In the genomic region with DNA sequence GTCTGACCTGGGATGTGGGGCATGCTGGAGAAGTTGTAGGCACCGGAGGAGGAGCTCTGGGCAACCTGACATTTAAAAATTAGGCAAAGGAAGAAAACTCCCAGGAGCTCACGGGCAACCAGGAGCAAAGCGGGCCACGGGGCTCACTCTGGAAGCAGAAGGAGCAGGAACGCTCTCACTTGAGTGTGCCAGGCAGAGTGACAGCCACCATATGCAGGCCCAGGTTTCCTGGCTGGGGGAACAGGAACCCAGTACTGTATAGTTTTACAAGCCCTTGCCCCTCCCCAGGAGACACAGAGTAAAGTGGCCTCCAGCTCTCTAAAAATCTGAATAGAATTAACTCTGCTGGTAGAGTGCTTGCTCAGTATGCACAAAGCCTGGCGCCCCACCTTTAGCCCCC, we compare ENCODE assay signal across 19 mouse cellular contexts. TPM values are rescaled to one million over a fixed set of nuclear protein-coding genes. Genes with fewer than 3 reads are reported as not detected.
DNase-seq lines count a peak whose midpoint lies in the region; ATAC-seq and TF ChIP-seq lines count a peak whose summit lies in the region.
"Had no signal": no experiment of that assay in that cellular context is flagged by ENCODE, and none has a peak within 500 bp of the region (broad histone marks: within the 10 kb centered on the region; RNA-seq: fewer than 3 reads in every experiment).

No protein-coding gene starts in this region.

- H3K27me3 ChIP-seq in hindbrain, embryonic 10.5 days (ENCODE audit: insufficient read depth, poor library complexity, severe bottlenecking), result peaks cover 66% of the 10 kb centered on the region
- peaks cover 34% of the 10 kb centered on the region for H3K27me3 ChIP-seq in hindbrain, embryonic 14.5 days (ENCODE audit: control insufficient read depth, insufficient read depth, low read length)
- H3K27me3 ChIP-seq in embryonic facial prominence, embryonic 12.5 days, result peaks cover 33% of the 10 kb centered on the region
- H3K27me3 ChIP-seq in forebrain, postnatal 0 days (ENCODE audit: insufficient read depth, low read length), result peaks cover 20% of the 10 kb centered on the region

- H3K9ac ChIP-seq in hindbrain, embryonic 14.5 days, result no peak overlapping the region
- no peak overlapping the region for H3K9ac ChIP-seq in ES-E14 (ENCODE audit: insufficient read depth, low read depth, low read length, poor library complexity, severe bottlenecking)
- H3K9ac ChIP-seq in embryonic facial prominence, embryonic 12.5 days, result no peak overlapping the region
- no peak overlapping the region for H3K9ac ChIP-seq in forebrain, postnatal 0 days
- H3K9ac ChIP-seq: heart, embryonic 15.5 days; kidney, embryonic 15.5 days; liver, embryonic 12.5 days; lung, embryonic 14.5 days had no signal

- no peak overlapping the region for H3K4me2 ChIP-seq in hindbrain, embryonic 14.5 days (replicated peaks)
- H3K4me2 ChIP-seq in embryonic facial prominence, embryonic 12.5 days (replicated peaks), result no peak overlapping the region
- H3K4me2 ChIP-seq in forebrain, postnatal 0 days (ENCODE audit: low read depth), result no peak overlapping the region
- H3K4me2 ChIP-seq: heart, embryonic 15.5 days; kidney, embryonic 15.5 days; liver, embryonic 12.5 days; lung, embryonic 14.5 days had no signal

- H3K4me3 ChIP-seq in hindbrain, embryonic 10.5 days, result peak overlapping the region; percentile 29
- no peak overlapping the region for H3K4me3 ChIP-seq in hindbrain, embryonic 14.5 days (replicated peaks; ENCODE audit: low read length)
- no peak overlapping the region for H3K4me3 ChIP-seq in ES-E14 (ENCODE audit: insufficient read depth in 1 of 2, low read depth in 1 of 2, low read length in 2 of 2, poor library complexity in 1 of 2, severe bottlenecking in 1 of 2)
- H3K4me3 ChIP-seq in embryonic facial prominence, embryonic 12.5 days, result no peak overlapping the region
- H3K4me3 ChIP-seq in forebrain, postnatal 0 days (ENCODE audit: low read depth, low read length), result no peak overlapping the region
- H3K4me3 ChIP-seq: erythroblast, embryonic 14.5 days; heart, embryonic 15.5 days; kidney, embryonic 15.5 days; liver, embryonic 12.5 days had no signal

- no peak for DNase-seq in hindbrain, embryonic 10.5 days (ENCODE audit: low spot score)
- no peak for DNase-seq in hindbrain, embryonic 14.5 days (ENCODE audit: low spot score)
- no peak for DNase-seq in ES-E14 (ENCODE audit: low read depth, low spot score)
- peak; percentile 59 for DNase-seq in forebrain, postnatal 0 days
- no peak for DNase-seq in layer of hippocampus, adult 11-12 months (ENCODE audit: low spot score)
- DNase-seq: adrenal gland, adult 8-10 months; gastrocnemius, postnatal 14 days; heart, adult 18-20 months; heart, postnatal 4 days; lung, embryonic 14.5 days; lung, postnatal 4 days; right cerebral cortex, postnatal 25 days; thymus, postnatal 36 days had no signal

- H3K9me3 ChIP-seq in hindbrain, embryonic 10.5 days, result no peaks in the 10 kb centered on the region
- no peaks in the 10 kb centered on the region for H3K9me3 ChIP-seq in hindbrain, embryonic 14.5 days (ENCODE audit: control insufficient read depth, low read length)
- H3K9me3 ChIP-seq in ES-E14 (ENCODE audit: control insufficient read depth, insufficient read depth, low read depth, low read length), result no peaks in the 10 kb centered on the region
- no peaks in the 10 kb centered on the region for H3K9me3 ChIP-seq in embryonic facial prominence, embryonic 12.5 days
- H3K9me3 ChIP-seq in forebrain, postnatal 0 days (ENCODE audit: low read length), result no peaks in the 10 kb centered on the region
- H3K9me3 ChIP-seq: heart, embryonic 15.5 days; kidney, embryonic 15.5 days; liver, embryonic 12.5 days had no signal

- peaks cover 83% of the 10 kb centered on the region for H3K4me1 ChIP-seq in hindbrain, embryonic 10.5 days (replicated peaks)
- H3K4me1 ChIP-seq in hindbrain, embryonic 14.5 days (replicated peaks; ENCODE audit: control insufficient read depth, insufficient read depth, low read length), result peaks cover 16% of the 10 kb centered on the region
- peaks cover 7 to 46% of the 10 kb centered on the region in 2 experiments for H3K4me1 ChIP-seq in ES-E14 (ENCODE audit: control insufficient read depth in 2 of 2, insufficient read depth in 2 of 2, low read length in 2 of 2, poor library complexity in 1 of 2)
- peaks cover 43% of the 10 kb centered on the region for H3K4me1 ChIP-seq in embryonic facial prominence, embryonic 12.5 days
- peaks cover 5% of the 10 kb centered on the region; the same call in 1 of the 2 replicates for H3K4me1 ChIP-seq in forebrain, postnatal 0 days (ENCODE audit: insufficient read depth)

- TF ChIP-seq CTCF in forebrain, postnatal 0 days (IDR thresholded peaks at IDR 0.05; ENCODE audit: low read depth), result no peak

- no peaks in the 10 kb centered on the region for H3K36me3 ChIP-seq in hindbrain, embryonic 10.5 days
- no peaks in the 10 kb centered on the region for H3K36me3 ChIP-seq in hindbrain, embryonic 14.5 days (replicated peaks; ENCODE audit: control insufficient read depth, insufficient read depth)
- H3K36me3 ChIP-seq in ES-E14 (ENCODE audit: control insufficient read depth, insufficient read depth, low read length, poor library complexity, severe bottlenecking), result no peaks in the 10 kb centered on the region
- no peaks in the 10 kb centered on the region for H3K36me3 ChIP-seq in embryonic facial prominence, embryonic 12.5 days
- no peaks in the 10 kb centered on the region for H3K36me3 ChIP-seq in forebrain, postnatal 0 days (ENCODE audit: insufficient read depth)
- H3K36me3 ChIP-seq: heart, embryonic 15.5 days; kidney, embryonic 15.5 days; liver, embryonic 12.5 days had no signal

- no peak for ATAC-seq in hindbrain, embryonic 14.5 days (ENCODE audit: low FRiP score)
- no peak for ATAC-seq in embryonic facial prominence, embryonic 12.5 days (ENCODE audit: insufficient number of reproducible peaks, insufficient read depth, low FRiP score, low TSS enrichment)
- no peak for ATAC-seq in forebrain, postnatal 0 days
- no peak for ATAC-seq in monocyte, adult 5-6 weeks (replicated peaks; ENCODE audit: insufficient number of reproducible peaks, low FRiP score, low TSS enrichment, poor library complexity, severe bottlenecking)
- ATAC-seq: liver, embryonic 12.5 days had no signal

- peak overlapping the region; percentile 73 for H3K27ac ChIP-seq in hindbrain, embryonic 10.5 days
- no peak overlapping the region for H3K27ac ChIP-seq in hindbrain, embryonic 14.5 days
- H3K27ac ChIP-seq in ES-E14 (ENCODE audit: insufficient read depth, low read depth, low read length, poor library complexity, severe bottlenecking), result peak overlapping the region; percentile 23; the same call in 1 of the 2 replicates
- peak overlapping the region; percentile 26; the same call in 1 of the 2 replicates for H3K27ac ChIP-seq in embryonic facial prominence, embryonic 12.5 days
- H3K27ac ChIP-seq in forebrain, postnatal 0 days (ENCODE audit: low read depth, low read length), result peak overlapping the region; percentile 54; the same call in 1 of the 2 replicates
- H3K27ac ChIP-seq: heart, embryonic 15.5 days; kidney, embryonic 15.5 days; liver, embryonic 12.5 days had no signal

- WGBS in hindbrain, embryonic 10.5 days, result 54% methylated on average over 6 of the region's 6 CpGs
- WGBS in hindbrain, embryonic 14.5 days, result 51% methylated on average over 6 of the region's 6 CpGs
- 36% methylated on average over 6 of the region's 6 CpGs for WGBS in embryonic facial prominence, embryonic 12.5 days
- WGBS in forebrain, postnatal 0 days, result 57% methylated on average over 6 of the region's 6 CpGs

- in situ Hi-C loops in ES-E14 (cut with MboI; ENCODE audit: low sequenced_read_pairs in 2 of 2, unreplicated experiment in 2 of 2), result loop anchor here in 1 of 2 experiments (25.0 kb wide), 1 partner anchor 405 kb away; a partner anchor contains a TSS

TF ChIP-seq in ES-E14, 5 proteins besides CTCF, POLR2A, EP300 and RAD21:
- TF ChIP-seq HCFC1 (IDR thresholded peaks at IDR 0.05; ENCODE audit: borderline replicate concordance, insufficient read depth, low read length) (no peak), MAFK (IDR thresholded peaks at IDR 0.05; ENCODE audit: insufficient read depth, low read depth, low read length) (no peak), ZNF384 (IDR thresholded peaks at IDR 0.05; ENCODE audit: low read depth, low read length) (no peak)

RNA-seq across cellular contexts. Expression of a gene that starts 2.8 kb away (rescaled TPM):
- 0.46 and 0.75 TPM in 2 replicates for polyA plus RNA-seq in hindbrain, embryonic 10.5 days (2016; fragmentation: Nextera tagmentation; extraction: Ambion mirVana)
- polyA plus RNA-seq in hindbrain, embryonic 14.5 days (2014; fragmentation: Nextera tagmentation; extraction: Ambion mirVana), result 2.0 and 2.2 TPM in 2 replicates
- total RNA-seq in ES-E14 (2012; rRNA removed), result 2.4 and 5.5 TPM in 2 replicates
- polyA plus RNA-seq in embryonic facial prominence, embryonic 12.5 days (2016; fragmentation: Nextera tagmentation; extraction: Ambion mirVana), result 1.3 and 1.8 TPM in 2 replicates
- 35.7 and 45.8 TPM in 2 replicates for total RNA-seq in forebrain, postnatal 0 days (2014; rRNA removed)
- polyA plus RNA-seq in forebrain, postnatal 0 days (2015; fragmentation: Nextera tagmentation; extraction: Ambion mirVana), result 9.5 and 12.9 TPM in 2 replicates
- not detected in 3 replicates for total RNA-seq in monocyte, adult 5-6 weeks (2017)
- polyA plus RNA-seq: erythroblast, embryonic 14.5 days had no signal
